Mouse (Mus musculus): ENCODE measurements around the gene Igf2r.

The Igf2r gene

GRCm38 (mm10) chr17:12673871-12674270 lies 95.6 kb downstream of the Igf2r start:
- DNase-seq (ENCODE audit: low read depth, low spot score): no peak

GRCm38 (mm10) chr17:12672285-12672790 lies 97.1 kb downstream of the Igf2r start:
- no peak for DNase-seq (ENCODE audit: low read depth, low spot score)

- no peak for DNase-seq (ENCODE audit: low read depth, low spot score)
Measured at GRCm38 (mm10) chr17:12671029-12671605, 98.3 kb downstream of the Igf2r start.

GRCm38 (mm10) chr17:12669363-12669679 lies 100.1 kb downstream of the Igf2r start:
- DNase-seq (ENCODE audit: low read depth, low spot score): no peak

GRCm38 (mm10) chr17:12668478-12669362 lies 100.7 kb downstream of the Igf2r start:
- DNase-seq (ENCODE audit: low read depth, low spot score): no peak

- DNase-seq (ENCODE audit: low read depth, low spot score): no peak
Measured at GRCm38 (mm10) chr17:12664156-12664555, 105.3 kb downstream of the Igf2r start.

GRCm38 (mm10) chr17:12660572-12661260 lies 108.7 kb downstream of the Igf2r start:
- no peak for DNase-seq (ENCODE audit: low read depth, low spot score)

GRCm38 (mm10) chr17:12659233-12659632 lies 110.2 kb downstream of the Igf2r start:
- no peak for DNase-seq (ENCODE audit: low read depth, low spot score)

GRCm38 (mm10) chr17:12658784-12659183 lies 110.7 kb downstream of the Igf2r start:
- DNase-seq (ENCODE audit: low read depth, low spot score): no peak

GRCm38 (mm10) chr17:12655826-12656225 lies 113.6 kb downstream of the Igf2r start:
- no peak for DNase-seq (ENCODE audit: low read depth, low spot score)

- DNase-seq (ENCODE audit: low read depth, low spot score): no peak
Measured at GRCm38 (mm10) chr17:12654061-12654460, 115.4 kb downstream of the Igf2r start.

- DNase-seq (ENCODE audit: low read depth, low spot score): no peak
Measured at GRCm38 (mm10) chr17:12652604-12653003, 116.9 kb downstream of the Igf2r start.

GRCm38 (mm10) chr17:12645461-12645860 lies 124.0 kb downstream of the Igf2r start:
- no peak for DNase-seq (ENCODE audit: low read depth, low spot score)

- no peak for DNase-seq (ENCODE audit: low read depth, low spot score)
Measured at GRCm38 (mm10) chr17:12641087-12641486, 128.4 kb downstream of the Igf2r start.

- DNase-seq (ENCODE audit: low read depth, low spot score): no peak
Measured at GRCm38 (mm10) chr17:12639585-12639984, 129.9 kb downstream of the Igf2r start.

GRCm38 (mm10) chr17:12634814-12635213 lies 134.7 kb downstream of the Igf2r start:
- DNase-seq (ENCODE audit: low read depth, low spot score): no peak
